Mouse (Mus musculus): ENCODE results near the gene Cops3. TPM values are rescaled to one million over a fixed set of nuclear protein-coding genes. Genes with fewer than 3 reads are reported as not detected.

The Cops3 gene
- 49.2 TPM for polyA plus RNA-seq (2014; fragmentation: Illumina TruSeq; extraction: RNeasy Lipid Tissue Mini Kit (QIAGEN cat#74804); ENCODE audit: insufficient read depth, low read depth, low replicate concordance)

DNA sequence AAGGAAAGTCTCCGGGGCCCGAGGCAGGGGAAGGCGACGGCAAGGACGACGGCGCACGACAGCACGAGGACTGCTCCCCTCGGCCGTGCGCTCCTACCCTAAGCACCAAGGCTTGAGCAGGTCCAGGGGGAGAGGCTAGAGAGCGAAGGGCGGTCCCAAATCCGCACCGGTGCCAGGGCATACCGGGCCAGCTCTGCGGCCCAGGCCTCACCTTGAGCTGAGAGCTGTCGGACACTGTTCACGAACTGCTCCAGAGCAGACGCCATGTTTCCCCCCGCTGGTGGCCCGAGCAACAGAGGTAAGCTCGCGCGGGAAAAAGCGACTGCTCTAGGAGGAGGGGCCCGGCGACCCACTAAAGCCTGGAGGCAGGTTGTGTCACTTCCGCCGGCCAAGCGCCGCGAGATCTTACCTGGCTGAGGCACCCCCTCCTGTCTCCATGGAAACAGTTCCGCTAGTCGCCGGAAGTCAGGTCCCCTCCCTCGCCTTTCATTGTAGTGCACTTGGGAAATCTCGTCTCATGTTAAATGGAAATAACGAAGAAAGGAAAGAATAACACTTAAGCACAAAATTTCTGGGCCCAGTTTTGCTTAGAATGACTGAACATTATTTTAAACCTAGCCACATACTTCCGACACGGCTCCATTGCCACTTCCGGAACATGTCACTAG lies at the start of gene Cops3:
Gene Cops3 (minus strand): TSS at position 380 of the 668 bp plus-strand sequence.

DNA sequence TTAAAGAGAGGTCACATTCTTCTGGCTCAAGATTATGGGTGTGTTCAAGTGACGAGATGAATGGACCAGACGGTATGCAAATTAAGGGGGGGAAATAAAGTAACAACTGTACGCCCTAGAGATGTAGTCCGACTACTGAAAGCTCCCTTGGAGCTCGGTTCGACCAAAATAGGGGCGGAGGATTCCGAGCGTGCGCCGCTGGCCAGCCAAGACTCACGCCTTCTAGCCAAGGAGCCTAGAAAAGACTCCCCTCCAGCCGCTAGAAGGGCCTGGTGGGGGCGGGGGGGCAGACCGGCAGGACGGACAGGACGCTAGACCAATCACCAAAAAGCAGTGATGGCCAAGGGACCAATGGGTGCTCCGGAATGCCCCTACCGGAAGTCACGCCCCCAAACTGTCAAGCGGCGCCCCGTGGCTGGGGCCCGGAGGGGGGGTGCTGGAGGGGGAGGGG lies 605 bp downstream of the Cops3 start, which contains the start of gene Nt5m:
Gene Nt5m (plus strand): TSS at position 440 of the 451 bp plus-strand sequence.

DNA sequence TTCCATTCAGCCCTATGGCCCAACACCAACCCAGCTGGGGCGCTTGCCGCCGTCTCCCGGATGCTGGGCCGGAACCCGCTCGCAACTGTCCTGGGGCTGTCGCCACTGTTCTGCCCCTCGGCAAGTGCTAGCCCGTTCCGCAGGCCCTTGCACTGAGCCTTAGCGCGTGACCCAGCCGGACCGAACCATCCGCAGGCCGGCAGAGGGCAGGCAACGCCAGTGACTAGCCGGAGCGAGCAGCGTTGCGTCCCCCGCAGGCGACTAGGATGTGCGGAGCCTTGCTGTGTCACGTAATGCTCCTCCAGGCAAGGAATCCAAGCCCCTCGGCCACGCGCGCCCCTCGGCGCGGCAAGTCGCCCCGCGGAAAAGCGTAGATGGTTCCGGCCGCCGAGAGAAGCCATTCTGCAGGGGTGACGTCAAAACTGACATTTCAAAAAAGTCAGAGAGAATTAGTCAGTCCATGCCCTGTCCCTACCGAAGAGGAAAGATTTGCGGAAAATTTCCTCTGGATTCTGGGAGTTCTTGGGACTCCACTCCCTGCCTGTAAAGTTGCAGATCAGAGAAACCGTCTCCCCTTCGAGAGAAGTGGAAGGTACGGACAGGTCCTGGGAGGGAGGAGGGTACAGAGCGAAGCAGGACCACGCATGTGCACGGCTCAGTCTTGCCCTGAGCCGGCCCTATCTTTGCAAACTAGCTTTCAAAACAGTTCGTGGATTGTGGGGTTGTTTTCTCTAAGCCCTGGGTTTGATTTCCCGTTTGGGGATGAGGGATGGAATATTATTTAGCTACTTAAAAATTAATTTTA lies 29.8 kb downstream of the Cops3 start, which contains the start of gene Flcn:
Gene Flcn (minus strand): TSS at position 347 of the 805 bp plus-strand sequence.

DNA sequence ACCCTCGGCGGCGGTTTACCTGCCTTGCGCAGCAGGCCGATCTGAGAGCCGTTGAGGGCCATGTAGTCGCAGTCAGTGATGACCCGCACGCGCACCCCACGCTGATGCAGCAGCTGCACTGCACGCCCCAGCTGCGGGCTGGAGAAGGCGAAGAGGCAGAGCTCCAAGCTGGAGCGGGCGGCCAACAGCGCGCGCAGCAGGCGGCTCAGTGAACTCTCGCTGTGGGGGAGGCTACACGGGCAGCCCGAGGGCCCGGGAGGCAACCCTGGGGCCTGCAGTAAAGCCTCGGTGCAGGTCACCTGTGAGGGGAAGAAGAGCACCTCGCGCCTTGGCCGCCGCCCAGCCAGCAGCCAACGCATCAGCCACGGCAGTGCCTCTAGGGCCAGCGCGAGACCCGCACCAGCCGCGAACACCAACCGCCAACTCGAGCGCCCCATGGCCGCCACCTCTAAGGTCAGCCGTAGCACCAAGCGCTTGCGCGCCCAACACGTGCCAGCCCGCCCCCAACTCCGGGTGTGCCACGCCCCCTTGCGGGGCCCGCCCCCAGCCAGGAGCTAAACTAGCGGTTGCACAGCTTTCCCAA lies 52.3 kb downstream of the Cops3 start, which contains the start of gene Pld6:
Gene Pld6 (minus strand): TSS at position 447 of the 583 bp plus-strand sequence.

Other genes with a start within 250 kb of the Cops3 start
- gene Olfr223, start 246.5 kb downstream of the Cops3 start, polyA plus RNA-seq (2014; fragmentation: Illumina TruSeq; extraction: RNeasy Lipid Tissue Mini Kit (QIAGEN cat#74804); ENCODE audit: insufficient read depth, low read depth, low replicate concordance) = not detected
- gene Mprip, start 178.5 kb downstream of the Cops3 start, polyA plus RNA-seq (2014; fragmentation: Illumina TruSeq; extraction: RNeasy Lipid Tissue Mini Kit (QIAGEN cat#74804); ENCODE audit: insufficient read depth, low read depth, low replicate concordance) = 166 TPM
- gene Pld6, start 52.2 kb downstream of the Cops3 start, polyA plus RNA-seq (2014; fragmentation: Illumina TruSeq; extraction: RNeasy Lipid Tissue Mini Kit (QIAGEN cat#74804); ENCODE audit: insufficient read depth, low read depth, low replicate concordance) = 0.27 TPM
- gene Flcn, start 29.8 kb downstream of the Cops3 start, polyA plus RNA-seq (2014; fragmentation: Illumina TruSeq; extraction: RNeasy Lipid Tissue Mini Kit (QIAGEN cat#74804); ENCODE audit: insufficient read depth, low read depth, low replicate concordance) = 19.0 TPM
- 12.8 TPM for gene Nt5m, start 391 bp downstream of the Cops3 start, polyA plus RNA-seq (2014; fragmentation: Illumina TruSeq; extraction: RNeasy Lipid Tissue Mini Kit (QIAGEN cat#74804); ENCODE audit: insufficient read depth, low read depth, low replicate concordance)
- 15.4 TPM for gene Med9, start 108.4 kb upstream of the Cops3 start, polyA plus RNA-seq (2014; fragmentation: Illumina TruSeq; extraction: RNeasy Lipid Tissue Mini Kit (QIAGEN cat#74804); ENCODE audit: insufficient read depth, low read depth, low replicate concordance)
- gene Rasd1, start 125.1 kb upstream of the Cops3 start, polyA plus RNA-seq (2014; fragmentation: Illumina TruSeq; extraction: RNeasy Lipid Tissue Mini Kit (QIAGEN cat#74804); ENCODE audit: insufficient read depth, low read depth, low replicate concordance) = 5.3 TPM
- gene Pemt, start 206.7 kb upstream of the Cops3 start, polyA plus RNA-seq (2014; fragmentation: Illumina TruSeq; extraction: RNeasy Lipid Tissue Mini Kit (QIAGEN cat#74804); ENCODE audit: insufficient read depth, low read depth, low replicate concordance) = 5.9 TPM